Mouse (Mus musculus) kidney, adult 2 months (tissue): ENCODE results near the gene Gm8660. TPM values are rescaled to one million over a fixed set of nuclear protein-coding genes. Genes with fewer than 3 reads are reported as not detected.
"Not testable (repeated sequence)": the region's sequence is repeated elsewhere in the genome, so short reads cannot be mapped to it uniquely, and the experiment has no call there.

Experiments used
- DNase-seq: peaks from one replicate; pipeline ENCODE4 v3.0.0; 2021
- H3K27ac ChIP-seq: fragments of 200-500 bp; 2 replicates; pipeline ENCODE4 v1.5.1; 2012; ENCODE audit warnings: low read depth, low read length, control low read depth, inconsistent platforms; ENCODE audit not compliant: insufficient read depth
- H3K27me3 ChIP-seq: fragments of 200-500 bp; replicated peaks from 2 replicates; pipeline ENCODE4 v1.6.1; 2012; ENCODE audit warnings: mild to moderate bottlenecking, moderate library complexity, low read length, inconsistent platforms; ENCODE audit not compliant: control insufficient read depth, insufficient read depth
- H3K36me3 ChIP-seq: fragments of 200-500 bp; 2 replicates; pipeline ENCODE4 v1.6.1; 2012; ENCODE audit warnings: mild to moderate bottlenecking, moderate library complexity, low read length, inconsistent platforms; ENCODE audit not compliant: control insufficient read depth, insufficient read depth
- H3K4me1 ChIP-seq: fragments of 200-500 bp; 2 replicates; pipeline ENCODE4 v1.6.1; 2011; ENCODE audit warnings: low read length; ENCODE audit not compliant: control insufficient read depth, insufficient read depth
- H3K4me3 ChIP-seq: fragments of 200-500 bp; 2 replicates; pipeline ENCODE4 v1.5.1; 2011; ENCODE audit warnings: mild to moderate bottlenecking, low read depth, low read length, control low read depth; ENCODE audit not compliant: insufficient read depth
- WGBS: fragments of 180-500 bp; shearing (Covaris S2); methylation state at CpG from one replicate; pipeline ENCODE4 v1.1.7; 2018; 5-methylcytosine and 5-hydroxymethylcytosine counted together
- polyA plus RNA-seq: library from polyadenylated mRNA; depleted of rRNA; stranded (reverse); fragments of >200 nt; gene quantifications from 2 replicates; pipeline ENCODE4 v1.2.3, GENCODE M21; 2012; rRNA removed

The Gm8660 gene
- not detected in 2 replicates for polyA plus RNA-seq

DNA sequence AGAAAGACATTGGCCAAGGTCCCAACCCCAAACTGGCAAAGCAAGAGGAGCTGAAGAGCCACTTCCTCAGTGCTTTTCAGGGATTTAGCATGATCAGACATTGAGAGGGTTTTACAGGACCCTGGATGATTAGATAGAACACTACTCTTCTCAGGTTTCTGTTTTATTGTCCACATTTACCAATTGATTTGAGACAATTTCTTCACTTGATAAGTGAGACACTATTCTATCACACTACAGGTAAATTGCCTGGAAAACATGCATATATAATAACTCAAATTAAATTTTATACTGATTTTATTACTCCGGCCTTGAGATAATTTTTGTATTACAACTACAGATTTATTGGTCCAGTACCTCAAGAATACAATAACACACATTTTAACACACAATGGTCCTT lies at the start of gene Gm8660:
TSS of gene Gm8660 (minus strand) at position 101 of the 400 bp plus-strand sequence.
- H3K27me3 ChIP-seq, H3K36me3 ChIP-seq, H3K4me3 ChIP-seq, H3K27ac ChIP-seq, H3K4me1 ChIP-seq, DNase-seq: not testable (repeated sequence)
- no CpG with 5 or more reads among the region's 1 CpGs for WGBS

DNA sequence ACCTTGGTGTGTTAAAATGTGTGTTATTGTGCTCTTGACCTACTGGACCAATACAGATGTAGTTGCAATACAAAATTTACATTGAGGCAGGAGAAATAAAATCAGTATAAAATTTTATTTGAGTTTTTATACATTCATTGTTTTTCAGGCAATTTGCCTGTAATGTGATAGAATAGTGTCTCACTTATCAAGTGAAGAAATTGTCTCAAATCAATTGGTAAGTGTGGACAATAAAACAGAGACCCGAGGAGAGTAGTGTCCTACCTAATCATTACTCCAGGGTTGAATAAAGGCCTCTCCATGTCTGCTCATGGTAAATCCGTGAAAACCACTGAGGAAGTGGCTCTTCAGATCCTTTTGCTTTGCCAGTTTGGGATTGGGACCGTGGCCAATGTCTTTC lies 42.4 kb upstream of the Gm8660 start, which contains the start of gene Vmn1r148:
TSS of gene Vmn1r148 (plus strand) at position 301 of the 400 bp plus-strand sequence.
- not testable (repeated sequence) for H3K36me3 ChIP-seq, H3K4me1 ChIP-seq
- no CpG with 5 or more reads among the region's 3 CpGs for WGBS

DNA sequence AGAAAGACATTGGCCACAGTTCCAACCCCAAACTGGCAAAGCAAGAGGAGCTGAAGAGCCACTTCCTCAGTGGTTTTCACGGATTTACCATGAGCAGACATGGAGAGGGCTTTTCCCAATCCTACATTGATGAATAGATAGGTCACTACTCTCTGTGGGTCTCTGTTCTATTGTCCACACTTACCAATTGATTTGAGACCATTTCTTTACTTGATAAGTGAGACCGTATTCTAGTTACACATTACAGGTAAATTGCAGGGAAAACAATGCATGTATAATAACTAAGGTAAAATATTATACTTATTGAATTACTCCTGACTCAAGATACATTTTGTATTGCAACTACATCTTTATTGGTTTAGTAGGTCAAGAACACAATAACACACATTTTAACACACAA lies 41.2 kb downstream of the Gm8660 start, which contains the start of gene Gm4187:
TSS of gene Gm4187 (minus strand) at position 101 of the 400 bp plus-strand sequence.
- H3K36me3 ChIP-seq, H3K4me1 ChIP-seq, H3K27ac ChIP-seq, H3K27me3 ChIP-seq, H3K4me3 ChIP-seq, DNase-seq: not testable (repeated sequence)
- WGBS, result no CpG with 5 or more reads among the region's 2 CpGs

More for the DNA sequence above, 42.4 kb upstream of the Gm8660 start, which contains the start of gene Vmn1r148:
- not testable (repeated sequence) for H3K27me3 ChIP-seq, DNase-seq, H3K4me3 ChIP-seq, H3K27ac ChIP-seq

Other genes starting within 250 kb of the Gm8660 start
- not detected in 2 replicates for gene Gm10666, start 236.3 kb downstream of the Gm8660 start, polyA plus RNA-seq
- not detected in 2 replicates for gene Vmn1r142, start 207.0 kb downstream of the Gm8660 start, polyA plus RNA-seq
- not detected in 2 replicates for gene Vmn1r143, start 181.7 kb downstream of the Gm8660 start, polyA plus RNA-seq
- gene Gm8653, start 169.8 kb downstream of the Gm8660 start, polyA plus RNA-seq, result not detected in 2 replicates
- gene Gm8453, start 141.6 kb downstream of the Gm8660 start, polyA plus RNA-seq, result not detected in 2 replicates
- gene Gm4187, start 41.3 kb downstream of the Gm8660 start, polyA plus RNA-seq, result not detected in 2 replicates
- gene Vmn1r148, start 42.5 kb upstream of the Gm8660 start, polyA plus RNA-seq, result not detected in 2 replicates
- gene Vmn1r149, start 67.2 kb upstream of the Gm8660 start, polyA plus RNA-seq, result not detected in 2 replicates
- gene Gm10665, start 93.0 kb upstream of the Gm8660 start, polyA plus RNA-seq, result not detected in 2 replicates
- gene Vmn1r151, start 128.6 kb upstream of the Gm8660 start, polyA plus RNA-seq, result not detected in 2 replicates
- not detected in 2 replicates for gene Vmn1r152, start 151.9 kb upstream of the Gm8660 start, polyA plus RNA-seq
- gene Gm8677, start 163.8 kb upstream of the Gm8660 start, polyA plus RNA-seq, result not detected in 2 replicates
- gene Gm4201, start 194.3 kb upstream of the Gm8660 start, polyA plus RNA-seq, result not detected in 2 replicates
- gene Gm4565, start 217.1 kb upstream of the Gm8660 start, polyA plus RNA-seq, result not detected in 2 replicates